Mouse (Mus musculus): ENCODE measurements around the gene Gm11032.
"Not testable (repeated sequence)": the region's sequence is repeated elsewhere in the genome, so short reads cannot be mapped to it uniquely, and the experiment has no call there.

The Gm11032 gene

DNA sequence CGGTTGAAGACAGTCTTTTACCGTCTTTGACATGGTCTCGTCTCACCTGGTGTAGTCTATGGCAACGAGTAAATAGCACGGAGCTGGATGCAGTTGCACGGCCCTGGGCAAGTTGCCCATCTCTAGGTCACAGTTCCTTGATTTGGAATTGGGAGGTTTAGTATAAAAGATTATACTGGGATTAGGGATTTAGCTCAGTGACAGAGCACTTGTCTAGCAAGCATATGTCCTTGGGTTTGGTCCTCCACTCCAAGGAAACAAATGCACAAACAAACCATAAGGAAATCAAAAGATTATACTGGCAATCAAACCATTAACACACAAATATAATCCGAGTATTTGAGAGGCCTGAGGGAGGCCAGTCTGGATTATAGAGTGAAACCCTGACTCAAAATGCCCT, 7.8 kb downstream of the Gm11032 start:
- no peak for DNase-seq

GRCm38 (mm10) chr11:4629861-4630280, 10.0 kb downstream of the Gm11032 start:
- no peak for DNase-seq

DNA sequence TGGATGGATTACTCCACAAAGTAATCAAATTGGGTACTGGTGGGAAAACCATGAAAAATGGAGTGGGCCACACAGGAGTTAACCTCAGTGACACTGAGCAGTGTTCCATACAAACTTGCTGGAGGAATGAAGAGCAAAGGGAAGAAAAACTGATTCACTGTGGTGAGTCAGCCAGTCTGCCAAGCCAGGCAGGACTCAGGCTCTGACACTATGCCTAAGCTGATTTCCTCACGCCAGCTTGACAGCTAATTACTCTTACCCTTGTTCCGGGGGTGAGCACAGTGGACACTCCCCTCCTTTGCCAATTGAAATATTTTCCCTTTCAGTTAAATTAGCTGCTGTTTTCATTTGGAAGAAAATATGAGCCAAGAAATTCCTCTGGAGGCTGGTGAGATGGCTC, 13.6 kb downstream of the Gm11032 start:
- no peak for DNase-seq

DNA sequence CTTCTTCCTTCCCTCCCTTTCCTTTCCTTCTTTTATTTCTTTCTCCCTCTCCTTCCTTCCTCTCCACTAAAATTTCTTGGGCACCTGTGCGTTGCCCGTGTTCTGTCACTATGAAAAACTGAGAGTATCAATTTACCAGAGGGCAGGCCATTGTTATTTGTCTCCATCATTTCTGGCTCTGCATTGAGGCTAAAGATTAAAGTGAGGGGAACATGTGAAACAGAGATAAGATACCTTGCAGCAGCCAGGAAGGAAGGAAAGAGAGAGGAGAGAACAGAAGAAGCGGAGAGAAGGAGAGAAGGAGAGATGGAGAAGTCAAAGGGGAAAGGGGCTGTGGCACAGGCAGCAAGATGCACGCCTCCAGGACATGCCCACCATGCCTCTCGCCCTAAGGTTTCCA, 14.5 kb downstream of the Gm11032 start:
- no peak for DNase-seq

DNA sequence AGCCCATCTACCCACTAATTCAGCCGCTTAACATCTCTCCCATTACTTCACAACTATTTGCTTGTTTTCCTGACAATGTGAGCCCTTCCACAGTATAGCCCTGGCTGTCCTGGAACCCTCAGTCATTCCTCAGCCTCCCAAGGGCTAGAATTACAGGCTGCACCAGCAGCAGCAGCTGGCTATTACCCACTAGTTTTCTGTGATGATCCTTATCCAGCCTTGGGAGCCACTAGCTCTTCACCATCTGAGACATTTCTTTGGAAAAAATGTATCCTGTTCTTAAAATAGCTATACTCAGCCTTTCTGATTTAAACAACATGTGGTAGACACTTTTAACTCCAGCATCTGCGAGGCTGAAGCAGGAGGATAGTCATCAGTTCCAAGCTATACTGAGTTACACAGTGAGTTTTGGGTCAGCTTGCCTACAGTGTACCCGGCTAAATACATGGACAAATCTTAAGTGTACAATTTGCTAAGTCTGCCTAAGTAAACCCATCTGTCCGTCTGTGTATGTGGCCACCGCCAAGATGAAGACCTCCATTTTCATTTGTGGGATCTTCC, 17.0 kb downstream of the Gm11032 start:
- DNase-seq = no peak

DNA sequence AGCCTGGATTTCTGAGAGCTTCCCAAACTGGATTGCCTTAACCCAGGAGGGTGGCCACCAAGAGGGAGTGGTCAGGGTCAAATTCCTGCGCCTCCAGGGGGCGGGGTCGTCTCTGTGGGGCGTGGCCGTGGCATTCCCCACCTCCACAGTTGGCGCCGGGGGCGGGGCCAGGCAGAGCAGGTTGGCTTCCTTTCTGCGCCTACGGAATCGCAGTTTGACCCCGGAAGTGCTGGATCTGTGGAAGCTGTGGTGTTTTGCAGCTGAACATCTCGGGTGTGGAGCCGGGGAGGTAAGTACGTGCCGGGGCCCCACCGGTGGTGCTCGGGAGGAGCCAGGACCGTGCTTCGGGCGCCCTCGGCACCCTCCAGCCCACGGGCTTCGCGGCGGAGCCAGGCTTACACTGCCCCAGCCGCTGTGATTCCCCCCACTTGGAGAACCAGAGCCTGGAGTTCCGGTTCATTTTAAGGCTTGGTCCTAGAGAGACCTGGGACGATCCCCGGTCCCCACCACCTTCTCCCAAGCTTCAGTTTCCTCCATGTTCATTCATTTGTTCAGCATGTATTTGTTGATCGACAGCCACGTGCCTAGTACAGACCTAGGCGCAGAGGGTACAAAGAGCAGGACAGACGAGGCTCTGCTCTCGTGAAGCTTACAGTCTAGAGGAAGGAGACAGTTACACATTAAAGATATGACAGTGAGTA, 17.8 kb downstream of the Gm11032 start, which contains the start of gene Ascc2:
Gene Ascc2, plus strand, starts transcription at position 214 of the 701 bp plus-strand sequence.
- peak; percentile 76 for DNase-seq

- DNase-seq = no peak
Measured at GRCm38 (mm10) chr11:4638261-4638660, 18.4 kb downstream of the Gm11032 start.

DNA sequence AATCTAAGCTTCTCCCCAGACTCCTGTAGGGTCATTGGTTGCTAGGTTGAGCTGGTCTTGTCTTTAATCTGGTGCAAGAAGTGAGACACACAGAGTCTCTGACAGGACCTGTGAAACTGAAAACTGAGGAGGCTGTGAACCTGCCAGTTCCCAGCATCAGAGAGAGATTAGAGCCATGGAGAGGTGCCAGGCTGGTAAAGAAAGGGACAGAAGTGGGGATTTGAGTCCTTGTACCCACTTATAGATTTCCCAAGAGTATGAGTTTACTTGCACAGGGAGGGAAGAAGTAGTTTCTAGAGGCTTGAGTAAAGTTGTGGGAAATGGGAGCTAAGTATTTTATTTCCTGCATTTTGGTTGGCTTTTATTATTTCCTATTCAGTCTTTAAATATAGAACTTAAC, 21.3 kb downstream of the Gm11032 start:
- no peak for DNase-seq

GRCm38 (mm10) chr11:4643722-4644121, 23.9 kb downstream of the Gm11032 start:
- DNase-seq = no peak

- DNase-seq = not testable (repeated sequence)
Measured at GRCm38 (mm10) chr11:4645180-4645579, 25.3 kb downstream of the Gm11032 start.

- DNase-seq = no peak
Measured at GRCm38 (mm10) chr11:4646409-4646808, 26.5 kb downstream of the Gm11032 start.

GRCm38 (mm10) chr11:4659818-4660217, 40.0 kb downstream of the Gm11032 start:
- DNase-seq = no peak

DNA sequence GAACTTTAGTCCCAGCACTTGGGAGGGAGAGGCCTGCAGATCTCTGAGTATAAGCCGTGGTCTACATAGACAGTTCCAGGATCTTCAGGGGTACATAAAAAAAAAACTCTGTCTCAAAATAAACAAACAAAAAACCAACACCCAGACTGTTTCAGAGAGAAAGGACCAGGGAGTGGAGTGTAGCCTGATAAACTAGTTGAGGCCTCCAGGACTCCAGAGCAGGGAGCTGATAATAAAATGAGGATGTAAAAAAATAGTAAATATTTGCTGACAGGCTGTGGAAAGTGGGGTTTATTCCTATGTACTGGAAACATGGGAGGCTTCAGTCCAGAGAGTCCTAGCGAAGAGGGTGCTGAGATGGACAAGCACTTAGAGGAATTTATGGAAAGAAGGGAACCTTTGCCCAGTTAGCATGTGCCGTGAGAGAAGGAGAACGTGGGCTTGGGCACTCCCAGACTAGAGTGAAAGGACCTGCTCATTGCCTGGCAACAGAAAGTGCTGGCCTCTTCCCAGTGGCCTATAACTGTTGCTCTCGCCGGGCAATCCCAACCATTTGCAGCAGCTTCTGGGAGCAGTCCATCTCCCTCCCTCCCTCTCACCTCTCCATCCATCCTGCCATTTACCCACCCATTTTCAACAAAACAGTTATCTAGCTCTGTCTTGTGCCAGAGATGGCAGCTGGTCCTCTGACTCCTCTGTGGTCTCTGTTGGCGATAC, 40.6 kb downstream of the Gm11032 start:
- no peak for DNase-seq

DNA sequence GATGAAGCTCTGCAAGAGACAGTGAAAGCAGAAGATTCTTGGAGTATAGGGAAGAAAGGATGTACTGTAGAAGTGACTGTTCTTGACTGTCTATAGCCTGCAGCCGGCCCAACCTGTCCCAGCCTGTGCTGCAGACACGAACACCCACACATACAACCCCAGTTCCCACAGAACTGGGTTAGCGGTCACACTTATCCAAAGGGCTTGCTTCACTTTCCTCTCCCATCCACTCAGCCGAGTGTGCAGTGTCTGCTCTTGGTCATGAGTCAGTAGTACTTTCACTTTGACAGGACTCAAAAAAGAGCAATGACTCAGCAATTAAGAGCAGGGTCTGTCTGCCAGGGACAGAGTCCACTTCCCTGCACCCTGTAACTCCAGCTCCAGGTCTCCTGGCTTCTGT, 41.5 kb downstream of the Gm11032 start:
- no peak for DNase-seq

- peak; percentile 38 for DNase-seq
Measured at GRCm38 (mm10) chr11:4661871-4662495, 42.1 kb downstream of the Gm11032 start.

DNA sequence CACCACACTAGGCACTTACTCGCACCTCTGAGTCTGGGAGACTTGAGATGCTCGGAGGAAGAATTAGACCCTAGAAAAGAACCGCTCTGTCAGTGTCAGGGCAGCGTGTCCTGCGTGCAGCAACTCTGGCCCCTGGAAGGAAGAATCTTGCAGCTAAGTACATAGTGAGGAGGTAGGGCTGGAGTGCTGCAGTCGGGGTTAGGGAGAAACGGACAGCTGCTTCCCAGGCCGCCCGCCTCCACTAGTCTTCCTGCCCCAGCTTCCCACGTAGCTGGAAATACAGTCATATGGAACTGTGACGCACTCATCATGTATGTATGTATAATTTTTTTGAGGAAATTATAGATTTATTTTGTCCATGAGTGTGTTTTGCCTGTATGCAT, 42.6 kb downstream of the Gm11032 start:
- DNase-seq = no peak
